Mouse (Mus musculus) liver, embryonic 14.5 days (tissue): ENCODE data around the gene Cyp2d9.

Experiments used
- CTCF ChIP-seq: IDR thresholded peaks from 2 replicates; pipeline ENCODE4 v1.5.1; 2016; ENCODE audit warnings: antibody characterized with exemption, low read depth, control low read depth
- EP300 ChIP-seq: IDR thresholded peaks from 2 replicates; pipeline ENCODE4 v1.6.1; 2016; ENCODE audit warnings: antibody characterized with exemption, low read depth

- no peak for TF ChIP-seq CTCF
- TF ChIP-seq EP300: no peak
These were observed 31.1 kb upstream of the Cyp2d9 start for GRCm38 (mm10) chr15:82402106-82402505.
